Mouse (Mus musculus): Measurements from ENCODE around the gene 2010005H15Rik.
"Not testable (repeated sequence)": the region's sequence is repeated elsewhere in the genome, so short reads cannot be mapped to it uniquely, and the experiment has no call there.

2010005H15Rik gene

DNA sequence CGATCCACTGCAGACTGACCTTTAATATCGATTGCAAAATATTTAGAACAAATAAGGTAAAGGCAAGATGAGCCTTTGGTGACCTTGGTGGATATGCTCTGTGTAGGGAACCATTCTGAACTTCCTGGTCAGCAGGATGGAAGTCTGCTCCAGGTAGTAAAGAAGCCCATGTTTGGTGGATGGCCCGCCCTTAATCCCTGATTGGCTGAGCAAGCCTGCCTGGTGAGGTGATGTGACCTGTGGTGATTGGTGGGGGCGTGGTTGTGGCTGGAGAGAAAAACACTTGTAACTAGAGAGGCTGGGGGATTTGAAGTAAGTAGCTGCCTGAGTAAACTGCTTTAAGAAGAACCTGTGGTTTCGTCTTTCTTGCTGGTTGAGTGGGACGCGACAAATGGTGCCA lies at the start of gene 2010005H15Rik:
2010005H15Rik (plus strand) TSS at position 301 of the 400 bp plus-strand sequence.
- not testable (repeated sequence) for DNase-seq (ENCODE audit: inconsistent ontology term)

GRCm38 (mm10) chr16:36176108-36176507 lies 45.2 kb upstream of the 2010005H15Rik start:
- no peak for DNase-seq (ENCODE audit: inconsistent ontology term)

- DNase-seq (ENCODE audit: inconsistent ontology term): no peak
These were observed 41.4 kb upstream of the 2010005H15Rik start for GRCm38 (mm10) chr16:36179910-36180309.

GRCm38 (mm10) chr16:36183912-36184311 lies 37.4 kb upstream of the 2010005H15Rik start, which contains the start of gene Gm5483:
TSS of gene Gm5483 (plus strand) at chr16:36184212.
- not testable (repeated sequence) for DNase-seq (ENCODE audit: inconsistent ontology term)

DNA sequence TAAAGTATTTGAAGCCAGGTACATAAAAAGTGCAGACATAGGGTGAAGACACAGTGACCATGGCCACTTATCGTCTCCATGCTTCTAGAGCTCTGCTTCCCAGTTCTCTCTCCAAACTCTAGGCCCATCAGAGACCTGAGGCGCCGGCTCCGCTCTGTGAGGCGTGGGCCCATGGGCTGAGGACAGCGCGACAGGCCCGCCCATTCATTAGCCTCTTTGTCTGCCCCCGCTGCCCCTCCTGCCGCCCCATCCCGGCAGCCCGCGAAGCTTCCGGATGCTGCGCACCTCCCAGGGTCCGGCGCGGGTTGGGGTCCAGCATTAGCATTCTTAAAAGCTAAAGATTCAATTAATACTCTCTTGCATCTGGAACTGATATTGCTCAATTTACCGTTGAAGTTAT lies 22.0 kb upstream of the 2010005H15Rik start:
- no peak for DNase-seq (ENCODE audit: inconsistent ontology term)

DNA sequence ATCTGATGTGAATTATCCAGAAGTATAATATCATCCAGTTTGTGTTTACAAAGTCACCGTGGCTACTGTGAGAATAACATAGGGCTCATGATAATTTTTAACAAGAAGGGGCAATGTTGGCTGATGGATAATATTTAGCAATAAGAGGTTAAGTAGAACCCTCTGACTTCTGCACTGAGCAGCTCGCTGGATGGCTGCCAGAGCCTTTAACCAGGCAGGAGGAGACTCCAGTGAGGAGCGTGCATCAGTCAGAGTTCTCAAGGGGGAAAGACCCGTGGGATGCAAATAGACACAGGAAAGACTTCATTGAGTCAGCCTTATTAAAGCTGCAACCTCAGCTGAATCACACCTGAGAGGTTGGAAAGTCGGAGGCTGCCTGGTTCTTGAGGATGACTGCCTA lies 17.4 kb upstream of the 2010005H15Rik start:
- no peak for DNase-seq (ENCODE audit: inconsistent ontology term)

- DNase-seq (ENCODE audit: inconsistent ontology term): peak; percentile 35
These were observed 15.6 kb upstream of the 2010005H15Rik start for GRCm38 (mm10) chr16:36205684-36206083.

GRCm38 (mm10) chr16:36209967-36210453 lies 11.3 kb upstream of the 2010005H15Rik start, which contains the start of gene Gm5416:
TSS of gene Gm5416 (plus strand) at chr16:36210403.
- no peak for DNase-seq (ENCODE audit: inconsistent ontology term)

GRCm38 (mm10) chr16:36260585-36260984 lies 39.3 kb downstream of the 2010005H15Rik start:
- DNase-seq (ENCODE audit: inconsistent ontology term): not testable (repeated sequence)

- DNase-seq (ENCODE audit: inconsistent ontology term): not testable (repeated sequence)
These were observed 55.5 kb downstream of the 2010005H15Rik start, which contains the start of gene Stfa1 for GRCm38 (mm10) chr16:36276796-36277195. TSS of gene Stfa1 (plus strand) at chr16:36276951.

DNA sequence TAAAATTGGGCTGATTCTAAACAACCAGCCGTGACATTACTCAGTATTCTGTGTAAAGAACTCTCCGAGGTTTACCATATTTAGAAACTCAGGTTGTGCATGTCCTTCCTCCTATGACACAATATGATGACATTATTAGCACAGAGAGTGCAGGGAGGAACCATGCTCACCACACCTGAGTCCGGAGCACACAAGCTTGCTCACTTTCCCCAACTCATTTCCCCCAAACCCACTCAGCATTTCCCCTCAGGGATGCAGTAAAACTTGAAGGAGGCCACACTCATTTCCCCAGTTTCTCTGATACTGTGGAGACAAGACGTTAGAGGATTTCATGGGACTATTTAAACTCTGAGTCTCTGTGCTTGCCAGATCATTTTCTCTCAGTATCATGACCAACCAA lies 67.9 kb downstream of the 2010005H15Rik start:
- no peak for DNase-seq (ENCODE audit: inconsistent ontology term)

All from Muller cell, postnatal 12 days (primary cell).